Mouse (Mus musculus) midbrain, embryonic 13.5 days (tissue): ENCODE data around the gene Fmo2. TPM values are rescaled to one million over a fixed set of nuclear protein-coding genes. Genes with fewer than 3 reads are reported as not detected.
A peak's percentile ranks its signal among the peaks of the same experiment; 100 is the strongest.

Experiments used
- ATAC-seq: fragments of 200-750 bp; cut with Nextera tagmentation; 2 replicates; pipeline ENCODE4 v1.8.0; 2017; ENCODE audit warnings: mild to moderate bottlenecking, moderate TSS enrichment, moderate library complexity
- H3K27ac ChIP-seq: fragments of 300-500 bp; sonication (generic); 2 replicates; pipeline ENCODE4 v1.5.1; 2015; ENCODE audit warnings: inconsistent platforms, mild to moderate bottlenecking, moderate library complexity
- H3K27me3 ChIP-seq: fragments of 300-500 bp; sonication (generic); 2 replicates; pipeline ENCODE4 v1.6.1; 2015; ENCODE audit warnings: mild to moderate bottlenecking, inconsistent platforms
- H3K36me3 ChIP-seq: fragments of 300-500 bp; sonication (generic); 2 replicates; pipeline ENCODE4 v1.6.1; 2015; ENCODE audit warnings: mild to moderate bottlenecking, inconsistent platforms
- H3K4me1 ChIP-seq: fragments of 300-500 bp; sonication (generic); replicated peaks from 2 replicates; pipeline ENCODE4 v1.6.1; 2015; ENCODE audit warnings: inconsistent platforms
- H3K4me2 ChIP-seq: fragments of 300-500 bp; sonication (generic); replicated peaks from 2 replicates; pipeline ENCODE4 v1.6.1; 2015; ENCODE audit warnings: moderate library complexity, mild to moderate bottlenecking, inconsistent platforms
- H3K4me3 ChIP-seq: fragments of 300-500 bp; sonication (generic); replicated peaks from 2 replicates; pipeline ENCODE4 v1.5.1; 2015; ENCODE audit warnings: mild to moderate bottlenecking, inconsistent platforms
- H3K9ac ChIP-seq: fragments of 300-500 bp; sonication (generic); replicated peaks from 2 replicates; pipeline ENCODE4 v1.6.1; 2015; ENCODE audit warnings: mild to moderate bottlenecking, inconsistent platforms
- H3K9me3 ChIP-seq: fragments of 300-500 bp; sonication (generic); 2 replicates; pipeline ENCODE4 v1.6.1; 2016; ENCODE audit warnings: mild to moderate bottlenecking, inconsistent platforms
- WGBS: fragments of 180-500 bp; shearing (Covaris S2); methylation state at CpG from one replicate; pipeline ENCODE4 v1.1.7; 2015; 5-methylcytosine and 5-hydroxymethylcytosine counted together
- polyA plus RNA-seq: library from polyadenylated mRNA; unstranded; fragments of >200 nt; fragmentation: Nextera tagmentation; extraction: Ambion mirVana; gene quantifications from 2 replicates; pipeline ENCODE4 v1.2.1, GENCODE M21; 2015

Fmo2 gene
- 0.13 TPM in 1 of 2 replicates, not detected in the other for polyA plus RNA-seq

GRCm38 (mm10) chr1:162897838-162898811 lies at the start of gene Fmo2:
Gene Fmo2 (minus strand): TSS chr1:162898726.
- Histone ChIP-seq H3K27ac (no peak within 1 kb of the TSS), H3K36me3 (no peaks in the 10 kb centered on the region), H3K27me3 (no peaks in the 10 kb centered on the region), H3K4me1 (no peaks in the 10 kb centered on the region), H3K9ac (no peak within 1 kb of the TSS), H3K4me3 (no peak within 1 kb of the TSS), H3K4me2 (no peak within 1 kb of the TSS), H3K9me3 (no peaks in the 10 kb centered on the region)
- ATAC-seq: no peak
- 68% methylated on average over 14 of the region's 14 CpGs for WGBS

- no peak overlapping the region for H3K27ac ChIP-seq
- no peaks in the 10 kb centered on the region for H3K27me3 ChIP-seq
- 78% methylated on average over 6 of the region's 6 CpGs for WGBS
- no peak overlapping the region for H3K9ac ChIP-seq
- no peaks in the 10 kb centered on the region for H3K36me3 ChIP-seq
- peak; percentile 69 for ATAC-seq
- H3K4me3 ChIP-seq: no peak overlapping the region
- no peak overlapping the region for H3K4me2 ChIP-seq
- H3K4me1 ChIP-seq: peaks cover 10% of the 10 kb centered on the region; the same call in 1 of the 2 replicates
- no peaks in the 10 kb centered on the region for H3K9me3 ChIP-seq
Observed at GRCm38 (mm10) chr1:162947934-162948333, 49.4 kb upstream of the Fmo2 start.

DNA sequence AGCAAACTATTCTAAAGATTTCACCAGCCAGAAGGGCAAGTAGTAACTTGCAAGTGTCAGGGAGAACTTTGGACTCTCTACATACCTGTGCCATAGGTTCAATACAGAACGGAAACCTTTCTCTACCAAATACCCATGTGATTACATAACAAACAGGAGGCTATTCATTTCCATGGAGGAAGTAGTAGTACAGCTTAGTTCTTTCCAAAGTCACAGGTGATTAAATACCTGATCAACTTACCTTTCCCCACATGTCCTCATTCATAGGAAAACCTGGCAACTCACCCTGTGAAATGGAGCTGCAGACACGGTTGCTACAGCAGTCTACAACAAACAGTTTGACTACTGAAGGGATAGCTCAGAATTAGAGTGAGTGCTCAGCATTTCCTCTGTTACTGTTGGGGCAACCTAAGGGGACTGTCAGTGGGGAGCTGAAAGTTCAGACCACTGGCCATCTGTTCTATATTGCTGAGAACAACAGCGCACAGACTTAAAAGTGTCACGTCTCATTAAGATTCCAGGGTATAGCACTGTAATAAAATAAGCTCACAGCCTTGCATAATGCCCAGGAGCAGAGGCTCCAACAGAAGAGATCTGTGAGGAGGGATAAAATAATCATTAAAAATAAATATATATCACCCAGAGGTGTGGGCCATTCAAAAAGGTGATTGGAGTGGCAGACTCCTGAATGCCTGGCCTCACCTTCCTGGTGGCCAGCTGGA lies 48.5 kb upstream of the Fmo2 start:
- H3K4me2 ChIP-seq: no peak overlapping the region
- no peak overlapping the region for H3K4me3 ChIP-seq
- 80% methylated on average over 4 of the region's 4 CpGs for WGBS
- H3K4me1 ChIP-seq: peaks cover 10% of the 10 kb centered on the region; the same call in 1 of the 2 replicates
- no peaks in the 10 kb centered on the region for H3K27me3 ChIP-seq
- H3K9ac ChIP-seq: no peak overlapping the region
- no peaks in the 10 kb centered on the region for H3K9me3 ChIP-seq
- peak; percentile 62; the same call in 1 of the 2 replicates for ATAC-seq
- H3K27ac ChIP-seq: no peak overlapping the region
- no peaks in the 10 kb centered on the region for H3K36me3 ChIP-seq

DNA sequence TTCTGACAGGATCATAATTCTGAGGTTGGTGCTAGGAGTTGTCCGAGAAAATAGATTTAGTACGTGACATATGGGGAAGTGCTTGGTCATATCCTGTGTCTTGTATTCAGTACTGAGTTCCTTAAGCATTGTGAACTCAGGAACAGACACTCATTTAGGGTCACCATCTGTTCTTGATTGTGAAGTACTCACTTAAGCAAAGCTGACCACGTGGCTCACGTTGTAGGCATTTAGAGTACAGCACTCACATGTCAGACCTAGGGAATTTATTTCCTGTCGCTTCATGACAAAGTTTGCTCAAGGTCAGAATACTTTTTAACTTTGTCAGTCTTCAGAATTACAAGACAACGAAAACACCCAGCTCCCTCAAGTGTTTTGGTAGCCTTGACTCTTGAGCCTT lies 45.2 kb upstream of the Fmo2 start:
- 78% methylated on average over 6 of the region's 6 CpGs for WGBS
- Histone ChIP-seq H3K36me3 (no peaks in the 10 kb centered on the region), H3K9ac (no peak overlapping the region), H3K27ac (no peak overlapping the region), H3K27me3 (no peaks in the 10 kb centered on the region), H3K4me1 (peaks cover 10% of the 10 kb centered on the region; the same call in 1 of the 2 replicates), H3K4me3 (no peak overlapping the region), H3K9me3 (no peaks in the 10 kb centered on the region), H3K4me2 (no peak overlapping the region)
- ATAC-seq: no peak

DNA sequence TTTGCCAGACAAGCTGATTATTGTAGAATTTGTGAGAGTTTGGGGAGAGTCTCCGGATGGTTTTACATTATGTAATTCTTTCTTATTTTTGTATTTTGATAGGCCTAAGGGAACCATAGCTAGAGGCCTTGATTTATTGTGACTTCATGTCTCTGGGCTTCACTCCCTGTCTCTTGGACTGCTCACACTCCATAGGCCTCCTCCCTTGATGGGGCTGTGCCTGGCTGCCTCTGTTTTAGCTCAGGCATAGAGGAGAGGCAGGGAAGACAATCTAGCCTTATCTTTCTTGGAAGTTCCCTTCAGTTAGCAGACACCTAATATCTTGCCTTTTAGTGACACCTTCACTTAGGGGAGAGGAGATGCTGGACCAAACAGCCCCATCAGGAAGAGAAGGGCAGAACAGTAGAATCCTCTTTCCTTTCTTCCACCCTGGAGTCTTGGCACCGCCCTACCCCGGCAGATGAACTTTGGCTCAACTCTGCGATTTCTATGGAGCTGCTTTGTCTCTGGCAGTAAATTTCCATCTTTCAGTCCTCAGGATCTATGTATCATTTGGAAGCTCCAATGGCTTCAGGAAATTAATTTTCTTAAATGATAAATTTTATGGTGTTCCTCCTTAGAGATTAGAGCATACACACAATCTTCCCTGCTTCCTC lies 40.3 kb upstream of the Fmo2 start:
- ATAC-seq: no peak
- WGBS: 91% methylated on average over 4 of the region's 4 CpGs
- Histone ChIP-seq H3K4me2 (no peak overlapping the region), H3K9ac (no peak overlapping the region), H3K27ac (no peak overlapping the region), H3K4me1 (no peaks in the 10 kb centered on the region), H3K4me3 (no peak overlapping the region), H3K9me3 (no peaks in the 10 kb centered on the region), H3K27me3 (no peaks in the 10 kb centered on the region), H3K36me3 (no peaks in the 10 kb centered on the region)

DNA sequence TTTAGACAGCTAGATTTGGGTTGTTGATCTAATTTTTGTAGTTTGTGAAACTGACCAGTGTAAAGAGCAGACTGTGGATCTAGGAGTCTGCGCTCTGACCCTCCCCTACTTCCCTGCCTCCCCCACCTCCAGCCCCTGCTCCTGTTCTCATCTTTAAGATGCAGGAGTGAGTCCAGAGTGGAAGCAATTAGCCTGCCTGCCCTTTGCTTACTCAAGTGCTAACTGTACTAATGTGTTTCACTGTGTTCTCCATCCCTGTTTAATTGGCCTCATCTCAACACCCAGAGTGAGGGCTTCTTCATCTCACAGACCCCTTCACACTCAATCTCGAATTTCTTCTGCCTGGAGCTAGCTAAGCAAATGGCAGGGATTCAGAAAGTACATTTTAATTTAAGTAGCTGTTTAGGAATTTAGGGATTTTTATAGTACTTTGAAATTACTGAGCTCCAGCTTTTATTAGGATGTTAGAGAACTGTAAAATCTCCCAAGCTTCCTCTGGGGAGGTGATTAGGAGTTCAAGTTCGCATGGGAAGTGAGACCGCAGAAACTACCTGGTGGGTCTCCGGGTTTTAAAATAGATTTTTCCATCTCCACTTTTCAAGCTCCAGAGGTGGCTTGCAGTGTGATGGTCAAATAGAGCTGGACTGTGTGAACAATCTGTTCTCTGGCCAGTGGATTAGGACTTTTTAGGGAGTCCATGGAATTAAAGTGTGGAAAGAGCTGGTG lies 39.6 kb upstream of the Fmo2 start:
- Histone ChIP-seq H3K9me3 (no peaks in the 10 kb centered on the region), H3K4me3 (no peak overlapping the region), H3K4me1 (no peaks in the 10 kb centered on the region), H3K9ac (no peak overlapping the region), H3K36me3 (no peaks in the 10 kb centered on the region), H3K4me2 (no peak overlapping the region), H3K27ac (no peak overlapping the region), H3K27me3 (no peaks in the 10 kb centered on the region)
- no peak for ATAC-seq
- WGBS: 84% methylated on average over 5 of the region's 5 CpGs

DNA sequence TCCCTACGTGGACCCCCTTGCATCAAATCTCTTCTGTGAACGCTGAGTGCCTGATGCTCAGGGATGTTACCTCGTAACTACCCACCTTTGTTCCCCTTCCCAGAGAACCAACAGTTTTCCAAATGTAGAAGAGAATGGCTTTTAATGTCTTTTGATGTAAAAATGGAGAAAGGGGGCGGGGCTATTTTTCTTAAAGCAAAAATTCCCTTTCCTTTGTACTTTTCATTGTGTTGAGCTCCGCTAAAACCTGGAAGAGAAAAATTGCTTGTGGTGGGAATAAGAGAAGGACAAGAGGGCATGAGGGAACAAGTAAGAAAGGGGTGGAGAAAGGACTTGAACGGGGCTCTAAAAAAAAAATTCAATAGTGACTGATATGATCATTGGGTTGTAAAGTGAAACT lies 38.9 kb upstream of the Fmo2 start, which contains the start of gene Fmo6:
TSS of gene Fmo6 (minus strand) at position 101 of the 400 bp plus-strand sequence.
- H3K27ac ChIP-seq: no peak within 1 kb of the TSS
- ATAC-seq: no peak
- H3K9me3 ChIP-seq: no peaks in the 10 kb centered on the region
- no peak within 1 kb of the TSS for H3K9ac ChIP-seq
- 86% methylated on average over 6 of the region's 6 CpGs for WGBS
- H3K36me3 ChIP-seq: no peaks in the 10 kb centered on the region
- H3K4me3 ChIP-seq: no peak within 1 kb of the TSS
- H3K4me2 ChIP-seq: no peak within 1 kb of the TSS
- H3K27me3 ChIP-seq: no peaks in the 10 kb centered on the region
- no peaks in the 10 kb centered on the region for H3K4me1 ChIP-seq

GRCm38 (mm10) chr1:162934374-162935012 lies 36.0 kb upstream of the Fmo2 start:
- Histone ChIP-seq H3K27ac (no peak overlapping the region), H3K4me1 (no peaks in the 10 kb centered on the region), H3K9ac (no peak overlapping the region), H3K27me3 (no peaks in the 10 kb centered on the region), H3K36me3 (no peaks in the 10 kb centered on the region), H3K4me2 (no peak overlapping the region), H3K9me3 (no peaks in the 10 kb centered on the region), H3K4me3 (no peak overlapping the region)
- WGBS: 84% methylated on average over 4 of the region's 4 CpGs
- no peak for ATAC-seq

DNA sequence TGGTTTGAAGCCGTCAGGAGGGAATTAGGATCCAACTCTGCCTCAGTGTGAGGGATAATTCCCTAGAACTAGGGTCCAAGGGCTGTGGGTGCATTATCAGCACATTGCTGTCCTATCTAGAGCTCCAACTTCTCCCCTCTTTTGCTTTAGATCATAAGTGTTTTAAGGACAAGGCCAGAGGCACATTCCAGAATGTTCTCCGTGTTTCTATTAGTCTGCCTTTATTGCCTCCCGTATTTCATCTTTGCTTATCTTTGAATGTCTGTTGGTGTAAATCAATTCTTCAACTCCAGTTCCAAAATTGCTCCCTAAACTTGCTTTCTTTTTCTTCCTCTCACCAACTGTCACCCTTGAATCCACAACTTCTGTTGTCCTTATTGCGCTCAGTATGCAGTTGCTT lies 33.9 kb upstream of the Fmo2 start:
- Histone ChIP-seq H3K27ac (no peak overlapping the region), H3K9ac (no peak overlapping the region), H3K4me3 (no peak overlapping the region), H3K4me1 (no peaks in the 10 kb centered on the region), H3K4me2 (no peak overlapping the region), H3K36me3 (no peaks in the 10 kb centered on the region), H3K9me3 (no peaks in the 10 kb centered on the region), H3K27me3 (no peaks in the 10 kb centered on the region)
- ATAC-seq: no peak
- WGBS: 90% methylated on average over 4 of the region's 4 CpGs

DNA sequence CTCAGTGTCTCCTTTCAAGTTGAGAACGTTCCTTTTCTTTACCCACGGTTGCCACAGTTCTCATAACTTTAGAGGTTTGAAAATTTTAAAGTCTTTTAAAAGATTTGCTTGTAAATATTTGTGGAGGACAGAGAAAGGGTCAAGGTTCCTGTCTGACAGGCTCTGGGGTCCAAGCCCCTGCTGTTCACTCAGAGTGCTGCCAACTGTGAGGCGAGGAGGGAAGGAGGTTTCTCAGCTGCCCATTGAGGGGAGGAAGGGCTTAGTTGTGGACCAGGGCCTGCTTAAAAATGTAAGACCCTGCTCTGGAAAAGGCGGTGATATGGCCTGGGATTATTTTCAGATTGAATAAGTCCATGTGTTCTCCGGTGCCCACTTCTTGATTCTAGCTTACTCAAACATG lies 33.4 kb upstream of the Fmo2 start:
- Histone ChIP-seq H3K36me3 (no peaks in the 10 kb centered on the region), H3K4me2 (no peak overlapping the region), H3K9ac (no peak overlapping the region), H3K27me3 (no peaks in the 10 kb centered on the region), H3K4me1 (no peaks in the 10 kb centered on the region), H3K9me3 (no peaks in the 10 kb centered on the region), H3K4me3 (no peak overlapping the region), H3K27ac (no peak overlapping the region)
- no peak for ATAC-seq
- 87% methylated on average over 5 of the region's 5 CpGs for WGBS

GRCm38 (mm10) chr1:162931310-162931875 lies 32.9 kb upstream of the Fmo2 start:
- no peaks in the 10 kb centered on the region for H3K4me1 ChIP-seq
- no peak for ATAC-seq
- H3K4me2 ChIP-seq: no peak overlapping the region
- no peak overlapping the region for H3K4me3 ChIP-seq
- WGBS: 87% methylated on average over 4 of the region's 4 CpGs
- no peak overlapping the region for H3K27ac ChIP-seq
- H3K36me3 ChIP-seq: no peaks in the 10 kb centered on the region
- H3K9me3 ChIP-seq: no peaks in the 10 kb centered on the region
- H3K27me3 ChIP-seq: no peaks in the 10 kb centered on the region
- no peak overlapping the region for H3K9ac ChIP-seq
